Mouse (Mus musculus) inflammation-experienced regulatory T-cells, adult 6 months (primary cell): ENCODE measurements around the gene Stat3. TPM values are rescaled to one million over a fixed set of nuclear protein-coding genes. Genes with fewer than 3 reads are reported as not detected.

Experiments used
- ATAC-seq: one replicate; pipeline ENCODE4 v1.8.0; 2017
- polyA plus RNA-seq, 3 experiments: library from polyadenylated mRNA; unstranded; fragments of 100-300 nt; shearing (Covaris generic); gene quantifications; one replicate each; pipeline ENCODE4 v1.2.1; 2017

Stat3 gene
- polyA plus RNA-seq, 3 experiments from 2014 or later, result 79.3 to 111 (median 99.2) TPM

- ATAC-seq, result no peak
Observed at GRCm38 (mm10) chr11:100963647-100964046, 24.3 kb upstream of the Stat3 start.

- no peak for ATAC-seq
Observed at GRCm38 (mm10) chr11:100962371-100962911, 23.1 kb upstream of the Stat3 start.

- no peak for ATAC-seq
Observed at GRCm38 (mm10) chr11:100960540-100960939, 21.2 kb upstream of the Stat3 start.

GRCm38 (mm10) chr11:100959826-100960225 lies 20.5 kb upstream of the Stat3 start:
- ATAC-seq, result no peak

GRCm38 (mm10) chr11:100959464-100959810 lies 20.1 kb upstream of the Stat3 start:
- ATAC-seq, result no peak

- no peak for ATAC-seq
Observed at GRCm38 (mm10) chr11:100958613-100959463, 19.5 kb upstream of the Stat3 start.

GRCm38 (mm10) chr11:100957915-100958469 lies 18.7 kb upstream of the Stat3 start:
- no peak for ATAC-seq

- ATAC-seq, result no peak
Observed at GRCm38 (mm10) chr11:100957244-100957643, 17.9 kb upstream of the Stat3 start.

GRCm38 (mm10) chr11:100949540-100949939 lies 10.2 kb upstream of the Stat3 start:
- ATAC-seq, result no peak

- no peak for ATAC-seq
Observed at GRCm38 (mm10) chr11:100948317-100948716, 9.0 kb upstream of the Stat3 start.

- no peak for ATAC-seq
Observed at GRCm38 (mm10) chr11:100947548-100947947, 8.2 kb upstream of the Stat3 start.

GRCm38 (mm10) chr11:100946862-100947261 lies 7.5 kb upstream of the Stat3 start:
- no peak for ATAC-seq

- ATAC-seq, result no peak
Observed at GRCm38 (mm10) chr11:100942388-100942787, 3.0 kb upstream of the Stat3 start.

- no peak for ATAC-seq
Observed at GRCm38 (mm10) chr11:100938711-100939511, 429 bp downstream of the Stat3 start.

- ATAC-seq, result no peak
Observed at GRCm38 (mm10) chr11:100938112-100938511, 1.2 kb downstream of the Stat3 start.

GRCm38 (mm10) chr11:100937295-100937694 lies 2.0 kb downstream of the Stat3 start:
- no peak for ATAC-seq

- no peak for ATAC-seq
Observed at GRCm38 (mm10) chr11:100935373-100936355, 3.7 kb downstream of the Stat3 start.

GRCm38 (mm10) chr11:100931254-100931921 lies 8.0 kb downstream of the Stat3 start:
- peak; percentile 93 for ATAC-seq

GRCm38 (mm10) chr11:100930611-100931010 lies 8.7 kb downstream of the Stat3 start:
- no peak for ATAC-seq

GRCm38 (mm10) chr11:100927386-100927785 lies 12.0 kb downstream of the Stat3 start:
- ATAC-seq, result no peak

GRCm38 (mm10) chr11:100924386-100924919 lies 14.9 kb downstream of the Stat3 start:
- ATAC-seq, result no peak
